Mouse (Mus musculus) limb, embryonic 15.5 days (tissue): Measurements from ENCODE around the gene Cxcr3. TPM values are rescaled to one million over a fixed set of nuclear protein-coding genes. Genes with fewer than 3 reads are reported as not detected.

Source experiments
- ATAC-seq: fragments of 200-750 bp; cut with Nextera tagmentation; 2 replicates; pipeline ENCODE4 v1.8.0; 2017; ENCODE audit warnings: low read depth, moderate TSS enrichment; ENCODE audit not compliant: insufficient number of reproducible peaks, low FRiP score, low TSS enrichment
- H3K27ac ChIP-seq: fragments of 300-500 bp; sonication (generic); 2 replicates; pipeline ENCODE4 v1.5.1; 2015; ENCODE audit warnings: moderate library complexity, mild to moderate bottlenecking, inconsistent platforms
- H3K27me3 ChIP-seq: fragments of 300-500 bp; sonication (generic); 2 replicates; pipeline ENCODE4 v1.6.1; 2015; ENCODE audit warnings: inconsistent platforms
- H3K36me3 ChIP-seq: fragments of 300-500 bp; sonication (generic); 2 replicates; pipeline ENCODE4 v1.6.1; 2015; ENCODE audit warnings: inconsistent platforms
- H3K4me1 ChIP-seq: fragments of 300-500 bp; sonication (generic); 2 replicates; pipeline ENCODE4 v1.6.1; 2015; ENCODE audit warnings: inconsistent platforms
- H3K4me2 ChIP-seq: fragments of 300-500 bp; sonication (generic); 2 replicates; pipeline ENCODE4 v1.6.1; 2015; ENCODE audit warnings: mild to moderate bottlenecking, inconsistent platforms
- H3K4me3 ChIP-seq: fragments of 300-500 bp; sonication (generic); 2 replicates; pipeline ENCODE4 v1.5.1; 2015; ENCODE audit warnings: mild to moderate bottlenecking, inconsistent platforms
- H3K9ac ChIP-seq: fragments of 300-500 bp; sonication (generic); 2 replicates; pipeline ENCODE4 v1.6.1; 2015; ENCODE audit warnings: inconsistent platforms
- H3K9me3 ChIP-seq: fragments of 300-500 bp; sonication (generic); 2 replicates; pipeline ENCODE4 v1.6.1; 2016; ENCODE audit warnings: inconsistent platforms
- WGBS: fragments of 180-500 bp; shearing (Covaris S2); methylation state at CpG from one replicate; pipeline ENCODE4 v1.1.7; 2015; 5-methylcytosine and 5-hydroxymethylcytosine counted together
- polyA plus RNA-seq: library from polyadenylated mRNA; unstranded; fragments of >200 nt; fragmentation: Nextera tagmentation; extraction: Ambion mirVana; gene quantifications from 2 replicates; pipeline ENCODE4 v1.2.1, GENCODE M21; 2015

Cxcr3 gene
- 0.22 and 0.32 TPM in 2 replicates for polyA plus RNA-seq

DNA sequence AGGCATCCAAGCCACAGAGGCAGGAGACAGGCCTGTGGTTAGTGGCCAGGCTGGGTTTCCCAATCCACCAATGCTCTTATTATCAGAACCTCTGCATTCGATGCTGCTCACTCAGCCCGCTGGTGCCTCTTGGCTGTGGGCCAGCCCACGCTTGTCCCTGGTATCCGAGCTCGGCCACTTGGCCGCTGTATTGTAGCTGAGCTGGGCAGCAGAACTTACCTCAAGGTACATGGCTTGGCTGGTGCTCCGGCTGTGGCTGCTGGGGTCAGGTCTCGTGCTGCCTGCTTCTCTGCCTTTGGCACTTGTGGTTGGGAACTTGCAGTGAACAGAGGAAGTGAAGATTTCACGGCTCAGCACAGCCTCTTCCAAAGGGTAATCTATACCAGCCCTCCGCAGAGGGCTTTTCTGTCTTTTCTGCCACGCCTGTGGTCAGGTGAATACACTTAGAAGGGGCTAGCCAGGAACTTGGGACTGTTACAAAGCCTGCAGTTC is at the start of gene Cxcr3:
Gene Cxcr3 (minus strand): TSS at position 442 of the 492 bp plus-strand sequence.
- no peaks in the 10 kb centered on the region for H3K9me3 ChIP-seq
- no peaks in the 10 kb centered on the region for H3K36me3 ChIP-seq
- H3K4me1 ChIP-seq: no peaks in the 10 kb centered on the region
- H3K27me3 ChIP-seq: peaks cover 27% of the 10 kb centered on the region; the same call in 1 of the 2 replicates
- H3K9ac ChIP-seq: no peak within 1 kb of the TSS
- no peak for ATAC-seq
- 56% methylated on average over 11 of the region's 11 CpGs for WGBS
- H3K4me3 ChIP-seq: no peak within 1 kb of the TSS
- no peak within 1 kb of the TSS for H3K4me2 ChIP-seq
- no peak within 1 kb of the TSS for H3K27ac ChIP-seq

DNA sequence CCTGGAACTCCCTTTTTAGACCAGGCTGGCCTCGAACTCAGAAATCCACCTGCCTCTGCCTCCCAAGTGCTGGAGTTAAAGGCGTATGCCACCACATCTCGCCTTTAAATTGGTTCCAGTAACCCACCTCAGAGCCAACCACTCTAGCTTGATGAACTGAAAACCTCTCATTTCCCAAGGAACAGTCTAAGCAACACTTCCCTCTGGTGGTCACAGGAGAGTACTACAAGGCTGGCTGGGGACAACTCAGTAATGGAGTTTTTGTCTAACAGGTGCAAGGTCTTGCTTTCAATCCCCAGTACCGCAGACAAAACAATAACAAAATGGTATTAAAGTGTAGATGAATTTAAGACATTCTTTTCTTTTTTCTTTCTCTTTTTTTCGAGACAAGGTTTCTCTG is 38.0 kb upstream of the Cxcr3 start:
- Histone ChIP-seq H3K27ac (no peak overlapping the region), H3K4me1 (no peaks in the 10 kb centered on the region), H3K9ac (no peak overlapping the region), H3K4me3 (no peak overlapping the region), H3K36me3 (no peaks in the 10 kb centered on the region), H3K4me2 (no peak overlapping the region), H3K9me3 (no peaks in the 10 kb centered on the region), H3K27me3 (no peaks in the 10 kb centered on the region; the same call in 1 of the 2 replicates)
- WGBS: 40% methylated on average over 5 of the region's 5 CpGs
- no peak for ATAC-seq

DNA sequence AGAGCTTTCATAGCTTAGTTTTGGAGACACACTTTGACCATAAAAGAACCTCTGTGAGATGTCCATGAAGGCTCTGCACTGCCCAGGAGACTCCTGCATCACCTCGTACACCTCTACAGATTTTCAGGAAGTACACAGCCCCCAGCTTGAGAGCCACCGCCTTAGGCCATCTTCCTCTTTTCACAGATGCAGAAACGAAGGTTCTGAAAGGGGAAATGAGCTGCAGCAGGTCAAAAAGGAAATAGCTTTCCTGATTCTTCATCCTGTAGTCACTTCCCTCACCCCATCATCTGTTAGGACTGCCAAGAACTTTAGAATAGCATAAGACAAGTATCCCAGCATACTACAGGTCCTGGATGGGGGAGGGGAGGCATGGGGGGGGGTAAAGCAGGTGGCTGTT is 36.2 kb upstream of the Cxcr3 start:
- Histone ChIP-seq H3K27me3 (no peaks in the 10 kb centered on the region; the same call in 1 of the 2 replicates), H3K4me3 (no peak overlapping the region), H3K27ac (no peak overlapping the region), H3K4me1 (no peaks in the 10 kb centered on the region), H3K36me3 (no peaks in the 10 kb centered on the region), H3K9ac (no peak overlapping the region), H3K9me3 (no peaks in the 10 kb centered on the region), H3K4me2 (no peak overlapping the region)
- no peak for ATAC-seq
- 47% methylated on average over 3 of the region's 3 CpGs for WGBS

DNA sequence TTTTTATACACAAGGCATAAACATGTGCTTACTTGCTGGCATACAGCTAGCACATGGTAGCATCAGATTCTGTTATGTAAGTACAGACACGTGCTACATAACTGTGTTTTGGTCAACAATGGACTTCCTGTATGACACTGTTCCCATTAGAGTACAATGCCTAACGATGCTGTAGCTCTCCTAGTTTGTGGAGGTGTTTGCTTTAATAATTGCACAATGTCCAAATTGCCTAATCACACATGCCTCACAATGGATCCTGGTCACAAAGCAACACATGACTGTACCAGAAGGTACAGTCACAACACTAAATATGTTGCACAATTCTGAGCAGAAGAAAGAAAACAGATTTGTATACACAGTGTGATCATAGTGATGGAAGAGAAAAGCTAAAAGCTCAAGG is 35.4 kb upstream of the Cxcr3 start:
- no peak overlapping the region for H3K9ac ChIP-seq
- no peak for ATAC-seq
- no peaks in the 10 kb centered on the region for H3K4me1 ChIP-seq
- no peaks in the 10 kb centered on the region for H3K9me3 ChIP-seq
- no peak overlapping the region for H3K4me3 ChIP-seq
- H3K27ac ChIP-seq: no peak overlapping the region
- H3K4me2 ChIP-seq: no peak overlapping the region
- no peaks in the 10 kb centered on the region for H3K27me3 ChIP-seq
- no peaks in the 10 kb centered on the region for H3K36me3 ChIP-seq
- 54% methylated on average over 2 of the region's 2 CpGs for WGBS

DNA sequence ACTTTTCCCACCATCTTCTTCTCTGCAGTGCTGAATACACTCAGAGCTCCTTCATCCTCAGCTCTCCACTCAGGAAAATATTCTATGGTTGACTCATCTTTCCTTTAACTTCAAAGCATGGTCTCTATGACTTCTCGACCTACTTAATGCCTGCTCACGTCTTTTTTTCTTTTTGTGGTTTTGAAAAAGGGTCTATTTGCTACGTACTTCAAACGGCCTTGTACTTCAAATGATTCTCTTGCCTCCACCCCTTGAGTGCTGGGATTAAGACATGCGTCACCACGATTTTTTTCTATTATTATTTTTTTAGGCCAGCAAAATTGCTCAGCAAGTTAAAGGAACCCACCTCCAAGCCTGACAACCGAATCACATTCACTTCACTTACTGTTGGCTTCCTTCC is 33.2 kb upstream of the Cxcr3 start:
- no peak for ATAC-seq
- Histone ChIP-seq H3K36me3 (no peaks in the 10 kb centered on the region), H3K4me1 (no peaks in the 10 kb centered on the region), H3K4me3 (no peak overlapping the region), H3K9me3 (no peaks in the 10 kb centered on the region), H3K4me2 (no peak overlapping the region), H3K27ac (no peak overlapping the region), H3K9ac (no peak overlapping the region), H3K27me3 (no peaks in the 10 kb centered on the region)
- 64% methylated on average over 7 of the region's 7 CpGs for WGBS

DNA sequence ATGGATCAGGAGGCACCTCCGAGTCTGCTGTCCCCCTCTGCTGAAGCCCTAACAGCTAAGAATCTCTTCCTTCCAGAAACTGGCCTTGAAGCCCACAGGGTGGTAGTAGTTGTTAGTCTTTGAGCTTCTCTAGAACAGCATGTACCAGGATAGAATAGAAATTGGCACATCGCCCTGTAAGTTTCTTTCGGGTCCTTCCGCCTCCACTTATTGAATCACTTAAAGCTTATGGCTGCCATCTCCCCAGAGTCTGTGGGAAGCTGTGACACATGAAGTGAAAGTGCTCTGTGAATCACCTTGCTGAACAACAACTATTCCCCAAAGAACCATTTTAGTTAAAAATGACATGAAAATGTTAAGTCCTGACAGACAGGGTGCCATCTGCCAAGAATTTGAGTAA is 31.0 kb upstream of the Cxcr3 start:
- Histone ChIP-seq H3K9me3 (no peaks in the 10 kb centered on the region), H3K36me3 (no peaks in the 10 kb centered on the region), H3K4me2 (no peak overlapping the region), H3K4me1 (no peaks in the 10 kb centered on the region), H3K9ac (no peak overlapping the region), H3K27me3 (peaks cover under 1% of the 10 kb centered on the region; the same call in 1 of the 2 replicates), H3K4me3 (no peak overlapping the region), H3K27ac (no peak overlapping the region)
- ATAC-seq: no peak
- 75% methylated on average over 4 of the region's 4 CpGs for WGBS

DNA sequence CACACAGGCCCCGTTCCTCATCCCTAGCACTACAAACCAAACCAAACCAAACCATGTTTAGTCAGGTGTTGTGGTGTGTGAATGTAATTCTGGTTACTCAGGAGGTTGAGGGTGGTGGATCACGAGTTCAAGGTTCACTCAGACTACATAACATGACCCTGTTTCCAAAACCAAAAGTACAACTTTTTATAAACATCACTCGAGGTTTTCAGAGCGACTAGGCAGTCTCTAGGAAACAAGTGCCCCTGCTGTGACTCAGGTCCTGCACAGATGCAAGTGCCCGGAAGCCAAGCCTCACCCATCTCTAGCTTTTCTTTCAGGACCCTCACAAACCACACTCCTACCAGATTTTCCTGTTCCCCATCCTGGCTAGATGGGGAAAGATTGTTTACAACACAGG is 30.6 kb upstream of the Cxcr3 start:
- Histone ChIP-seq H3K9ac (no peak overlapping the region), H3K9me3 (no peaks in the 10 kb centered on the region), H3K36me3 (no peaks in the 10 kb centered on the region), H3K27me3 (peaks cover 6% of the 10 kb centered on the region; the same call in 1 of the 2 replicates), H3K4me3 (no peak overlapping the region), H3K4me1 (no peaks in the 10 kb centered on the region), H3K4me2 (no peak overlapping the region), H3K27ac (no peak overlapping the region)
- ATAC-seq: no peak
- 66% methylated on average over 5 of the region's 5 CpGs for WGBS

DNA sequence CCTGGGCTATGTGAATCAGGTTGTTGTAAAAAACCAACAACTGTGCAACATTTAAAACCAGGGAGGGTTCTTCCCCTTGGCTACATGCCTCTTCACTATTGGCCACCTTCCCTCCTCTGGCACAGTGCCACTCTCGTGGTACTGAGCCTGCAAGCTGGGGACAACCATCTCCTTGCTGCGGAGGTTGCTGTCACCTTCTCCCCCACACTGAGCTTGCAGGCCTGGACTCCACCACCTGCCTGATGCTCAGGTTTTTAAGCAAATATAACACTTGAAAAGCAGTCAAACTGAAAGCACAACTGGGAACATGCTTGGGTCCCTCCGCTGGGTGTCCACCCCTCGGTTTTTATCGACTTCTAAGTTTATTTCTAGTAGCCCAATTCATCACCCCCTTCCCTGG is 20.4 kb upstream of the Cxcr3 start:
- Histone ChIP-seq H3K4me1 (no peaks in the 10 kb centered on the region), H3K4me2 (no peak overlapping the region), H3K27ac (no peak overlapping the region), H3K27me3 (peaks cover 16% of the 10 kb centered on the region; the same call in 1 of the 2 replicates), H3K9ac (no peak overlapping the region), H3K36me3 (no peaks in the 10 kb centered on the region), H3K4me3 (no peak overlapping the region), H3K9me3 (no peaks in the 10 kb centered on the region)
- no peak for ATAC-seq
- 54% methylated on average over 5 of the region's 5 CpGs for WGBS

DNA sequence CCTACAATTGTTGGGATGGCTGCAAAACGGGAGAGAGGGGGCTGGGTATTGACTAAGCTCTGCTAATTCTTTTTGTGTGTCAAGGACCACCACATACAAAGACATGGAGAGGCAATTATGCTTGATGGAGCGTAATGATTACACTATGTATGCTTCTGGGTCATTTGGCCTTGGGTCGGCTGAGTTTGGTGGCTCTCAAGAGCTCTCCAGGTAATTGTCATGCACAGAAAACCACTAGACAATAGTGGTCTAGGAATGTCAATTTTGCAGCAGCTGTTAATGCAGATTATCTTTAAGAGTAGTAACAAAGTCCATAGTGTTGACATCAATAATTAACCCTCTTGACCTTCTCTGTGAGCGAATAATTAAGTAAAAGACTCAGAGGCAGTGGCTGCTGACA is 16.1 kb upstream of the Cxcr3 start:
- H3K9ac ChIP-seq: no peak overlapping the region
- 71% methylated on average over 4 of the region's 4 CpGs for WGBS

DNA sequence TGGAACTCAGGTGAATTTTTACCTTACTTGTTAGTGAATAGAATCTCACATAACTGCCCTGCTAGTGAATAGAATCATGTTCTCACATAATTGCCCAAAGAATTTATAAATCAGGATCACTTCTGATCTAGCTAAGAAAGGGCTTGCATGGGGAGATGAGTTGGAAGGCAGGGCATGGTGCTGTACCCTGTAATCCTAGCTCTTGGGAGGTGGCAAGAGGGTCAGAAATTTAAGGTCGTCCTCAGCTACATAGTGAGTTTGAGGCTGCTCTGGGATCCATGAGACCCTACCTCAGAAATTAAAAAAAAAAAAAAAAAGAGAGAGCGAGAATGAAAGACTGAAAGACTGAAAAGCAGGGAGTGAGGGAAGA is 7.0 kb upstream of the Cxcr3 start:
- Histone ChIP-seq H3K4me3 (no peak overlapping the region), H3K4me1 (no peaks in the 10 kb centered on the region), H3K27me3 (peaks cover 18% of the 10 kb centered on the region; the same call in 1 of the 2 replicates), H3K4me2 (no peak overlapping the region), H3K9me3 (no peaks in the 10 kb centered on the region), H3K36me3 (no peaks in the 10 kb centered on the region), H3K9ac (no peak overlapping the region), H3K27ac (no peak overlapping the region)
- ATAC-seq: no peak
- WGBS: 82% methylated on average over 2 of the region's 2 CpGs

More for the DNA sequence above, 16.1 kb upstream of the Cxcr3 start:
- H3K27ac ChIP-seq: no peak overlapping the region
- no peak overlapping the region for H3K4me3 ChIP-seq
- H3K36me3 ChIP-seq: no peaks in the 10 kb centered on the region
- H3K27me3 ChIP-seq: peaks cover 13% of the 10 kb centered on the region; the same call in 1 of the 2 replicates
- H3K4me1 ChIP-seq: no peaks in the 10 kb centered on the region
- no peak for ATAC-seq
- H3K9me3 ChIP-seq: no peaks in the 10 kb centered on the region
- H3K4me2 ChIP-seq: no peak overlapping the region

DNA sequence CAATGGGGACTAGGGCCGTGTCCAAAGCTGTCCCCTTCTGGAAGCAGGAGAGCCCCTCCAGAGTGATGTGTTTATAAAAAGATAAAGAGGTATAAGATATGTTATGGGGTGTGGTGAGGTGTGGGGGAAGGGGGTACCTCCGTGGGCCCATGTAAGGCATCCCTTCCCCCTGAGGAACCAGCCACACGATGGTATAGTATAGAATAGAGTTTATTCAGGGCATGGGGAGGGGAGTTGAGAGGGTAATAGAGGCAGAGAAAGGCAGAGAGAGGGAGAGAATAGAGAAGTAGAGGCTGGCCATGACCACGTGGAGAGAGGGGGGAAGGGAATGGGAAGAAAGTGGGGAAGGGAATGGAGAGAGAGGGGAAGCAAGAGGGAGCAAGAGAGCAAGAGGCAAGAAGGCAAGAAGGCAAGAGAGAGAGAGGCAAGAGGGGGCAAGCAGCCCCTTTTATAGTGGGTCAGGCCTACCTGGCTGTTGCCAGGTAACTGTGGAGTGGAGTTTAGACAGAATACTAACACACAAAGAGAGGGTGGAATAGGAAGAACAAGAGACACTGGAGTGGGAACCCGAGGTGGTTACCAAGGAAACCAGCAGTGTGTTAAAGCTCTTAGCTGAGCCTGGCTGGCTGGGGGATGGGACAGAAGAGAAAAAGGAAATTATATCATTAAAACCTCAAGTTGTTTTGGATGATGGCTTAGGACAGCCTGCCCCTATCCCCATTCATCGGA is 6.4 kb upstream of the Cxcr3 start:
- H3K4me1 ChIP-seq: no peaks in the 10 kb centered on the region
- no peak overlapping the region for H3K27ac ChIP-seq
- H3K9ac ChIP-seq: no peak overlapping the region
- peaks cover 18% of the 10 kb centered on the region; the same call in 1 of the 2 replicates for H3K27me3 ChIP-seq
- no peak overlapping the region for H3K4me2 ChIP-seq
- no peaks in the 10 kb centered on the region for H3K9me3 ChIP-seq
- no peak overlapping the region for H3K4me3 ChIP-seq
- no peak for ATAC-seq
- 47% methylated on average over 6 of the region's 6 CpGs for WGBS
- no peaks in the 10 kb centered on the region for H3K36me3 ChIP-seq

DNA sequence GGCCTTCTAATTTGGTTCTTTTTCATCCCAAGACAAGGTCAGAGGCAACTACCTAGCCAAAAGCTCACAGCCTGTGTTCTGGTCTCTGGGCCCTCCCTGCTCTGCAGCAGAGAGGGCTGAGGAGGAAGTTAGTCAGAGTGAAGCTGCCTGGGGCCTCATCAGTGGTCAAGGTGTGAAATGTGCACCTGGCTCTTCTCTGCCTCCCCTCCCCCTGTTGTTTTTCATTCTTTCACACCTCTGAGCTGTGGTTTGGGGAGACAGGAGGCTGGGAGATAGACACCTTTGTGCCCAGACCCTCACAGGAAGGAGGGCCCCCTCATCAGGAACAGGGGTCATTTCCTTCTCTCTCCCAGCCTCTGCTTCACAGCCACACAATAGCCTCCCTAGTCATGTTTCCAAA is 3.1 kb upstream of the Cxcr3 start:
- H3K27me3 ChIP-seq: peaks cover 21% of the 10 kb centered on the region; the same call in 1 of the 2 replicates
- no peaks in the 10 kb centered on the region for H3K36me3 ChIP-seq
- no peak overlapping the region for H3K4me2 ChIP-seq
- H3K9me3 ChIP-seq: no peaks in the 10 kb centered on the region
- H3K4me3 ChIP-seq: no peak overlapping the region
- no peaks in the 10 kb centered on the region for H3K4me1 ChIP-seq
- ATAC-seq: no peak
- H3K9ac ChIP-seq: no peak overlapping the region
- no peak overlapping the region for H3K27ac ChIP-seq
